Mouse (Mus musculus): Measurements from ENCODE around the gene Sgms1.

The Sgms1 gene

DNA sequence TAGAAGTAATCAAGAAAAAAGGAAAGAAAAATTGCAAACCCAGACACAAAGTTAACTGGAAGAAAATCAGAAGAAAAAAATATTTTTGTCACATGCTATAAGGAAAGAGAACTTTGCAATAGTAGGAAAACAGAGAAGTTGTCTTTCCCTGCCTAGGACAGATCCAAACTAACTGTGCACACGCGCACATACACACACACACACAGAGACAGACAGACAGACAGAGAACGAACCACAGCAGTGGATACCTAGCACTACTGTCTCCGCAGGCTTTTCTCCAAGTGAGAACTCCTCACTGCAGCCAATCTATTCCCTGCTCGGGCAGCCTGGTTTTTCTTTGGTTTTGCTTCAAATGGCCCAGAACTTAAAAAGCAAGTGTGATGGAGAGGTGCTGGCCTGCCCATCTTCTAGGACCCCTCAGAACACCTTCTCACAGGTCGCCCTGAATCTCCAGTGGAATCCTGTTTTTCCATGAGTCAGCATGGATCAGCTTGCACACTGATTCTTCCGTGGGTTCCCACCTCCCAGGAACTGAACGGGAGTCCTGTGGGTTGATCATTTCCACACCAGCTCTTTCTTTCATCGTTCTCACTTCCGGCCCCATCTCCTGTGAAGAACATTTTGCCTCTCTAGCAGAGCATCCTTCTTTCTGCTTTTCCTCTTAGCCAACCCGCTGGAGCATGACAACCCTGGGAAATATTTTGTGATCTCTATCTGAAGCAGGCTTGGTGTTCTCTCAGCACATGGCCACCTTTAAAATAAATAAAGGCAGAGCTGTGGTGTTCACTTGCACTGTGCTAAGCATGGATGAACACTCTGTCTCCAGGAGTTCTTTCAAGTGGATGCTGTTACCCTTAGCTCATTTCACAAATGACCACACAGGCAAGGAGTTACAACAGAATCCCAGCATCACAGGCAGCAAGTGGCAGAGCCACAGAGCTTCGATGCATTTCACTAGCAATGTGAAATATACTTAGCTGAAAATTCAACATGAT lies 96.4 kb downstream of the Sgms1 start:
- DNase-seq (ENCODE audit: low read depth, low spot score), result no peak

DNA sequence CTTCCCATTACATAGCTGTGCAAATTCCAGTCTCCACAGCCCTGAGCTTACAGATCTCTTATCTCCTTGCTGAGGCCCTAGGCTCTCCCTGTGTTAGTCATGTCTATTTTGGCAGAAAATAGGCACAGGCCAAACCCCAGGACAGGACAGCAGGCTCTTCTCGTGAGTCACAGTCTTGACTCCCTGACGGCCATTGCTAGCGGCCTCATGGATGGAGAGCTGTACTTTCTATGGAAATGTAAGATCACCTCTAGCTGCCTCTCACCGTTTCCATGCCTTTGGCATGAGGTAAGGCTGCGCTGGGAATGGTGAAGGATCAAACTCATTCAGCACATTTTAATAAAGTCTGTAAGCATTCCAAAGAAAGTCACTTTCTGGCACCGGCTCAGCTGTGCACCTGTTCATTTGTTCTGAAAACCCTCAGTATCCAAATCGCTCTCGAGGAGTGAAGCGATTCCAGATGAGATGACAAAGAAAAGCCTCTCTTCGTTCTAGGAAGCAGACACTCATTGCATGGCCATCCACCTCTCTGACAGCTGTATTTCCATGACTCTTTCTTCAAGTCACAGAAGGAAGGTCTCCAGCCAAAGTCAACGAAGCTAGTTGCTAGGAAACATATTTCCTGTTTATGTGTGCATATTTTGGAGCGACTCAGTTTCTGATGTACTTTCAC lies 97.3 kb downstream of the Sgms1 start:
- peak; percentile 95 for DNase-seq (ENCODE audit: low read depth, low spot score)

DNA sequence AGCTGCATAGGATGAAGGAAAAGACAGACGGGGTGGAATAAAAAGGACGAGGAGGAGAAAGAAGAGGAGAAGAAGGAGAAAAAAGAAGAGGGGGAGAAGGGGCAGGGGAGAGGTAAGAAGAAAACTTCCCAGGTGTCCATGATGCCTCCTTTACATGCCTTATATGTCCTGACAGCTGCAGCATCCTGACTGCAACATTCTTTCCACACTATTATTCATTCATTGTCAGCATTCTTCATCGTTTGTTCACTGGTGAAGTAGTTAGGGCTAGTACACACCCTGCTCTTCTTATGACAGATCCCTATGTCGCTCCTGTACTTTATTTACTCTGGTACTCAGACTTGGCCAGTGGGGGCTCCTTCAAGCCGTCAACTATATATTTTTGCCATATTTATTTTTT lies 98.4 kb downstream of the Sgms1 start:
- peak; percentile 65 for DNase-seq (ENCODE audit: low read depth, low spot score)

DNA sequence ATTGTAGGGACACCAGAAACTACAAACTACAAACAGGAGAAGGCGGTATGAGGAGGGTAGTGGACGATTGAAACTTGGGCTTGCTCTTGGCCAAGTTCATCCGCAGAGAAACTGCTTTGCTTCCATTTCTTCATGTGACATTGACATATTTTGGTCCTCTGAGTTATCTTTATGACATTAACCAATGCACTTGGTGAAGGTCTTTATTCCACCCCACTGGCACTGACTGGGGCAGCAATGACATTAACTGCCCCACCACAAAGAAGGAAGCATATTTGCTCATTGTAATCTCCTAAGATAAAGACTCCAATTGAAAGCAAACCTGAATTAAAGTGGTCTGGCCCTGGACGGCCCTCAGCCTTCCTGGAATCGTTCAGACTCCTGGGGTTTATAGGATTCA lies 100.6 kb downstream of the Sgms1 start:
- no peak for DNase-seq (ENCODE audit: low read depth, low spot score)

DNA sequence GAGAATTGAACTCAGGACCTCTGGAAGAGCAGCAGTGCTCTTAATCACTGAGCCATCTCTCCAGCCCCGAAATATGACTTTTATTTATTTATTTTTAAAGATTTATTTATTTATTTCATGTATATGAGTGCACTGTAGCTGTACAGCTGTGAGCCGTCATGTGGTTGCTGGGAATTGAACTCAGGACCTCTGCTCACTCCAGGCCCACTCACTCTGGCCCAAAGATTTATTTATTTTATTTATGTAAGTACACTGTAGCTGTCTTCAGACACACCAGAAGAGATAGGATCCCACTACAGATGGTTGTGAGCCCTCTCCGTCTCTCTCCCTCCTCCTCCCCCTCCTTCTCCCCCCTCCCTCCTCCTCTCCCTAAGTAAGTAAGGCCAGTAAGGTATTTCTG lies 101.7 kb downstream of the Sgms1 start:
- DNase-seq (ENCODE audit: low read depth, low spot score), result no peak

DNA sequence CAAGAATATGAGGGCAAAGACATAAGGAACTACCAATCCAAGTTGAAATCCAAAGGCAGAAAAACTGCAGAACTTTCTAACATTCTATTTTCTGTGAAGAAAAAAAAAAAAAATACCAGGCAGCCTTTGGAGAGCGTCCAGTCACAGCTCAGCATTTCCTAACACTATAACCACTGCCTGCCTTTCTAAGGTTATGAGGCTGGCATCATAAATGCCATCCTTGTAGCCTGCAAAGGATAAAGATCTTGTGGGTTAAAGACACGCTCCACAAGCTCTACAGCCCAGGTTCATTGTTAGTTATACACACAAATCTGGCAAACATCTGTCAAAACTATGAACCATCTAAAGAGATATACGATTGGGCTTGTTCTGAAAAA lies 104.1 kb downstream of the Sgms1 start:
- peak; percentile 38 for DNase-seq (ENCODE audit: low read depth, low spot score)

DNA sequence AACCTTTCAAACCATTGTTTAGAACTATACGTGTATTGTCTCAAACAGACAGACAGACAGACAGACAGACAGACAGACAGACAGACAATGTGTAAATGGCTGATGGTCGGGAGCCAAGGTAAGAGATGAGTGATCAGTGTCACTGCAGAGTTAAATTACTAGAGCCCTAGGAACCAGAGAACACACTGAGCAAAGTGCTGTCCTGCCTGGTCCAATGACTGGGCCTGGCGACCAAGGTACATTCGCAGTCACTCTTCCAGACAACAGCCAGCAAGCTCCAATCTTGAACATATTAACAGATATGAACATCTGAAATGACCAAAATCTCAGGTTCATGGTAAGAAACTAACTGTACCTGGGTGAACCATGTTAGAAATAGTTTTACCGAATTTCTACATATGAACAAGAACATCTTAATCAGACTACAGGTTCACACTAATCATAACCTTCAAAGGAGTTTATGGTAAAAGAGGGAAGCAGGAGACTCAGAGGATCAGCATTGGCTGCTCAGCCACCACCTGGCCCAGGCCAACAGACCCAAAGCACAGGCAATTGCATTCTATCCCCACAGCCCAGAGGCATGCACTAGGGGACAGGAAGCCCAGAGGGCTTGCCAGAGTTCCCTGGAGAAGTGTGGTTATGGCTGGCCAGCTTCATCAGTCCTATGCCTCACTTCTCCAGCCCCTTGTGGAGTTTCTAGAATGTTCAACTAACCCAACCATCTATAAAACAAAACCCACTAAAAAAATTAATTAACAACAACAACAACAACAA lies 104.6 kb downstream of the Sgms1 start:
- DNase-seq (ENCODE audit: low read depth, low spot score), result peak; percentile 60

DNA sequence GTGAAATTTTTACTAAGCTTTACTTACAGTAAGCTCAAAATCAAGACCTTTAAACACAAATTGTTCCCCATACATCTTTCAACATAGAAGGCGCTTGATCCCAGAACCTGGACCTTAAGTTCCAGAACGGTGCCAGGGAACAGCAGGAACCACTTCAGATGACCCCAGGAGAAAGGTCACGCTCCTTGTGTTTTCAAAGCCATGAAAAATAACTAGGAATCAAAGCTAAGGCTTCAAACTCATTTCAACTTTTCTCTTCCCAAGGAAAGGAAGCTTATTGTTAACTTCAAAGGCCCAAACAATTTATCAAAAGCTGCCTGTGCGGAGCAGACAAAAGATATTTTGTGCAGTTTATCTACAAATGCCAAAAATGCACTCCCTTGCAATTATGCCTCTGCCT lies 107.6 kb downstream of the Sgms1 start:
- no peak for DNase-seq (ENCODE audit: low read depth, low spot score)

DNA sequence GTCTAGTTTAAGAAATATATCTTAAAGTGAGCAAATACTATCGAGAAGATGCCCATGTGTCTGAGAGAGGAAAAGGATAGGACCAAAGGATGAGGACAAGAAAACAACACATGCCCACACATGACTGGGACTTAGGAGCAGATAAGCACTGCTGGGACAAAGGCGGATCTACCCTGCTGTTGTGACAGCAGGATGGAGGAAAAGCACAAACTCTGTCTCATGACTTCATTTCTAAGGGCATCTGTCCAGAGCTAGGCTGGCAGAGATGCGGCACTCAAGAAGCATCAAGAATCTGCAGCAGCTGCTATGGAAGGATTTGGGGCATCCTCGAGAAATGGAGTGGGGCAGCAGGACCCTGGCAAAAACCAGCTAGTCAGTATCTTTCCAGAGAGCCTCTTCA lies 109.1 kb downstream of the Sgms1 start:
- DNase-seq (ENCODE audit: low read depth, low spot score), result peak; percentile 35

DNA sequence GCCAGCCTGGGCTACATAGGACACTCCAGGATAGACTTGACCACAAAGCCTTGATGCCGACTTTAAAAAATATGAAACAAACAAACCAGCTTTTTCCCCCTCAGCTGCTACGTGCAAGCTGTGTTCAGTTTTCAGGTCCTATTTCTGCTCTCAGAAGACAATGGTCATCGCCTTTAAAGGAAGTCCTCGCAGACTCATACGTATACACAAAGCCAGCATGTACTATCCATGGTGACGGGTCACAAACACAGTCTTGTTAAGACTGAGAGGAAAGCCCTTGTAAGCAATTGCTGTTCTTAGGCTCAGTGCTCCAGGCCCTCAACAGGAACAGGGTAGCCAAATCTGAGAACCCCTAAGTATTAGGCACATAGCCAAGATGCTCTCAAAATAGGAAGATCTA lies 110.1 kb downstream of the Sgms1 start:
- DNase-seq (ENCODE audit: low read depth, low spot score), result no peak

DNA sequence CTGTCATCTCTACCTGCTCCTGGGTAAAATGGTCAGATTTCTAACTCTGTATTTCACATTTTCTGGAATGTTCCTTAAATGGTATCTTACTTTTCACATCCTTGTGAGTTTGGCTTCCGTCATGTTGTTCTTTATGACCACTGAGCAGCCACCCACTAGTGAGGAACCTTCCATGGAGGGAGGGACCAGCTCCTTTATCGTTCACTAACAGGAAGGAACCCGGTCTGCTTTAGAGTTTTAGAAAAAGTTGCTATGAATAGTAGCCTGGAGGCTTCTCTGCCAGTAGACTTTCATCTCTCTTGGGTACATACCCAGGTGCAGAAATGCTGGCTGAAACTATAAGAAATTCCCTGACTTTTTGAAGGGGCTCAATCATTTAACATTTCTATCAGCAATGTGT lies 111.6 kb downstream of the Sgms1 start:
- DNase-seq (ENCODE audit: low read depth, low spot score), result no peak

DNA sequence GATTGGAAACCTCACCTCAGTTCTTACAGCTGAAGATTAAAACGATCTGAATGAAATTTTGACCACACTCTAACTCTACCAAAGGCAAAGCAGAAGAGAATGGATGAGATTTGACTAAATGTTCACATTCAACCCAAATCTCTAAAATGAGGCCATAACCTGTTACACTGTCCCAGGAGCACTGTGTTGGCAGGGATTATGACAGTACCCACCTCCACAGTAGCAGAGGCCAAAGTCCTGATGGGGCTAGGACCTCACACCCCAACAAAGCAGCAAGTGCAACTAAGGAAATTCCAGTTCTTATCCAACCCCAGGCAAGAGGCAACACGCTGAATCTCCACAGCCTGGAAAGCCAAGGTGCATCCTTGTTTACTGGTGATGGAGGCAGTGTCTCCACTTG lies 112.2 kb downstream of the Sgms1 start:
- no peak for DNase-seq (ENCODE audit: low read depth, low spot score)

DNA sequence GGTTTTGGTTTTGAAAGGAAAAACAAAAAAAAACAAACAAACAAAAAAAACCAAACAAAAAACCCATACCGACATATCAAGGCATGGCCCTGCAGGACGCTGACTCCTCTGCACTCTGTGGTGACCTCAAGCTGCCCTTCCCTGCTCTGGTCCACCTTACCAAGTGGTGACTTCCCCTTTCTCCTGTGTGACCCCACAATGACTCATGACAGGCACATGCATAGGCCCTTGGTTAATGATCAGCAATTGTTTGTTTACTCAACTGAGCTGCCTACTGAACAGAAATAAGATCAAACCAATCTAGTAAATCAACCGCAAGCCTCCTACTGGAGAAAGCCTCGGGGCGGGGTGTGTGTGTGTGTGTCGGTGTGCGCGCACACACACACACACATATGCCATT lies 112.7 kb downstream of the Sgms1 start:
- DNase-seq (ENCODE audit: low read depth, low spot score), result no peak

DNA sequence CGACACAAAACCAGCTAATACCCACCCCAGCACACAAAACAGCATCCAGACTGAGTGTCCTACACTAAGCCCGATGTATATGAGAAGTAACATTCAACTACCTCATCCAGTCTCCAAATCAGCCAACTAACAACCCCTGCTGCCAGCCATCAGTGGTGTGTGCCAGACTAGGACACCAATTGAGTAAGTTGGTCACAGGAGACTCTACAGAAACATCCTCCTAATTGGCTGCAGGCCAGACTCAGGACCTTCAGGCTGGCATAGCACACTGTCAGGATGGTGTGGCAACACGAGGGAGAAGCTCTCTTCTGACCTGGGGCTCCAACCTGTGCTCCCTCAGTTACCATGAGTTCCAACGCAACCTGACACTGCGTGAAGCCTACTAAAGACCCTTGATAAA lies 113.3 kb downstream of the Sgms1 start:
- no peak for DNase-seq (ENCODE audit: low read depth, low spot score)

DNA sequence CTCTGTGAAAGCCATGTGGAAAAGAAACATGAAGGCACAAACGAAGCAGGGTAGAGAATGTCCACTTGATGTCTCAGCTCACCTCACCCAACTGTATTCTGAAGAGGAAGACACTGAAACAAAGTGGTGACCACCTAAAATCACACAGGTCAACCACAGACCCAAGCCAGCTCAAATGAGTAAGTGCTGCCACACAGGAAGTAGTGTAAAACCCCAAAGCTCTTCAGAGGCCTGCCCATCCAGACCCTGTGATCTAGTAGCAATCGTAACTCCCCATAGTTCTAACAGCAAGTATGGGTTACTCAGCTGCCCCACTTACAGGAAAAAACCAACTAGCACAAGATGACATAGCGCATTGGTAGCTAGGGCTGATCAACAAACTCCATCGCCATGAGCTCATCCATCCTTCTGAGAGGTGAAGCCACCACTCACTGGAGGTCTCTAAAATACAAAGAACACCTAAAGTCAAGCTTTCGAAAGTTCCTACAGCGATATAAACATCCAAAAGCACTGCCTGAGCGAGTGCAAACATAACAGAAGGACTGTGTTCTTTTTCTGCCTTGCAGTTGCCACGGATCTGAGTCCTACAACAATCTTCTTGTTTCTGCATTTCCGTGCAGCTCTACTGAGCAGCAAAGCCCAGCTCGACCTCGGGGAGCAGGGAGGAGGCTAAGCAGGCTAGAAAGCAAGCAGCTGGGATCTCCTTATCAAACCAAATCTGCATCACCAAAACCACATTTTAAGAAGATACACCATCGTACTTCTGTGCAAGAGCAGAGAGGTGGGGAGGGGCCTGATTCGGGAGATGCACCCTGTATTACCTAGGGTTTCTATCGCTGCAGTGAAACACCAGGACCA lies 114.2 kb downstream of the Sgms1 start:
- DNase-seq (ENCODE audit: low read depth, low spot score), result peak; percentile 26

DNA sequence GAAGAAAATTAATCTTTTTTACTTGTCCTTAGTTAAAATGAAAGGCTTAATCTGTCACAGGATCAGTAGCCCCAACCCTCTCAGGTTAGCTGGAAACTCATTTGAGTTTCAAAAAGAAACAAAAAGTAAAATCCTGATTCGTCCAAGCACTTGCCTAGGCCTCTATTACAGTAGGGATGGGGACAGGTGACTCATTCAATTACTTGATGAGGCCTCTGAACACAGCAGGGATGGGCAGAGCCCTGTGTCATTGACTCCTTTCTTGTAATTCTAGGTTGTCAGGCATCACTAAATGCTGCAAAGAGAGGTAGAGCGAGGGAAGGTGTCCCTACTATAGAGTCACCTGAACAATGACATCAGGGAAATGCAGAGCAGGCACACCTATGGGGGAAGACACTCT lies 115.4 kb downstream of the Sgms1 start:
- no peak for DNase-seq (ENCODE audit: low read depth, low spot score)

DNA sequence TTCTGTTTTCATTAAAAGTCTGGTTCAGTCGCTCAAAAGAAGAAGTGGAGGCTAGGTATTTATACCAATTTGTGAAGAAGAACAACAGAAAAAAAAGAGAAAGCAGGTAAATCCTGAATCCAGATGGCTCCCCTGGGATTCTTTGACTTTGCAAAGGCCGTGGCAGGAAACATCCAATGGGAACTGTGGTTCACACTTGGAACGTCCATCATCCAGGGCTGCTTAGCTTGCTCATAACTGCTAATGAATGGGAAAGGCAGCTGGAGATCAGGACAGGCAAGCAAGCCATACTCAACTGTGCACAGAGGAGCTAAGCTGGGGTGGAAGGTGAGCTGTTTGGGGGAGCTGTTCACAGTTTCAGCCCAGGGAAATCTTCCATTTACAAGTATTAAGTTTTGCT lies 115.8 kb downstream of the Sgms1 start:
- no peak for DNase-seq (ENCODE audit: low read depth, low spot score)

DNA sequence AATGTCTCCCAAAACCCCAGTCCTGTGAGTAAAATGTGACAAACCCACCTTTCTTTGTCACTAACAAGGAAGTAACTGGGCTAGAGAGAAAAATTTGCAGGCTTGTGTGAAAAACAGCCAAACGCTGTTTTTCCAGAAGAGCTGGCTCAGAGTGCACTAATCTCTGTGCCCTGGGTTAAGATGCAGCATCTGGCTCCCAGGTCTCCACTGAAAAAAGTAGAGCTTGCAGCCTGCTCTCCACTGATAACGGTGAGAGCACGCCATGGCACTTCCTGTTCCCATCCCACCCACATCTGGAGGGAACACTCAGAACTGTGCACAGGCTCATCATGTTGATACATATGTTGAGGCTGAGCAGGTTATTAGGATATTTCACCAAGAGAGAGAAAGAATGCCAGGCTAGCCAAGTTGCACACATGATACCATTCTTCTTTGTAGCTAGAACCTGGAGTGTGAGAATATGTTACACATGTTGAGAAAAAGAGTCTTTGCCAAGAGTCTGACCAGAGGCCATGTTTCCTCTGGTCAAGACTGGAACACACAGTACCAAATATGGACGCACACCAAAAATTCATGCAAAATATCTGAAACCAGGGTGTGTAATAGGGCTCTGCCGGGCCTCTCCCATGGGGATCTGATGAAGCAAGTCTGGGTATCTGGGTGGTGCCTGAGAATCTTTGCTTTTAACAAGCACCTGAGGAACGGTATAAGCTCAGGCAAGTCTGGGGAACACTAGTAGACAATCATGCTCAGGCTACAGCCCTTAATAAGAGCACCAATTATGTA lies 116.8 kb downstream of the Sgms1 start:
- no peak for DNase-seq (ENCODE audit: low read depth, low spot score)

DNA sequence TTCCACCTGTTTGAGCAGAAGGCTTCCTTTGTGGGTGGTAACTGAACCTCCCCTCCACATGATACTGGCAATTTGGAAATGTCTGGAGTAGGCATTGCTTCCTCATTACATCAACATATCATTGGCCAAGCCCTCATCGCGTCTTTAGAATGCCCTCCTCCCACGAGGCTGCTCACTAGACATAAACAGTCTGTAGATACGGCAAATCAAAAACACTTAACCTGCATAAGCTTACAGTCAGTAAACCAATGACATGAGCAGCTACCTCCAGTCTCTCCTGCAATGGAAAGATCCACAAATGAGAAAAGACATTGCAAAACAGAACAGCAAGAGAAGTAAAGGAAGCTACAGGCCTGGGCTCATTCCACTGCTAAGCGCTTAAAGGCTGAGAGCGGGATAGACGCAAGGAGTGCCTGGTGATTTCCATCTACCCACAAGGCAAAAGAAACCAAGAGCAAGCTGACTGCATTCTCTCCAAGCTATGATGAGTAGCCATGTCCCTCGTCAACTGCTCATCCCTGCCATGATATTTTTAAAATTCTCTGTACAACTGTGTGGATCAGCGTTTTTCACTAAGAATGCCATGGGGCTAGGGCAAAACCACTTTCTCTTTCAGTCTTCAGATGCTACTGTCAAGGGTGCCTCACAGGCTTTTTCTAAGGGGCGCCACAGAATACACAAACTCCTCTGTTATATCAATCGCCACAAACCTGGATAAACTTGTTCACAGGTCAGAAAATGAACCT lies 117.9 kb downstream of the Sgms1 start:
- DNase-seq (ENCODE audit: low read depth, low spot score), result no peak

DNA sequence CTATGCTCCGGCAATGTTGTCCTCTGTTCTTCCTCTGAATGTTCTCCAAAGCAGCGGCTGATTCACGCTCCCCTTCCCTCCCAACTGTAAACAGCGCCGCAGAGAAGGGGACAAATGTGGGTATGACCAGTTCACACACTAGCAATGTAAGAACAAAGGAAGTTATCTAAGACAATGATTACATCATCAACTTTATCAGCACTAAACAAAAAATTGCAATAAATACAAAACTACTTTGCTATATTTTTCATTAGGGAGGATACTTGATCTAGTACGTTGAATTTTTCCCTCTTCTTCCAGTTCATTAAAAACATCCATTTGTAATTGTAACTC lies 119.7 kb downstream of the Sgms1 start:
- DNase-seq (ENCODE audit: low read depth, low spot score), result no peak

All from 3T3-L1 (cell line).